Mouse (Mus musculus) testis, adult 2 months (tissue): ENCODE measurements around the gene Cep95.

Experiments
- CTCF ChIP-seq: fragments of 200-500 bp; IDR thresholded peaks from 2 replicates; pipeline ENCODE4 v1.5.1; 2012; ENCODE audit warnings: low read depth, mild to moderate bottlenecking, inconsistent platforms, low read length, moderate library complexity; ENCODE audit not compliant: control insufficient read depth, insufficient read depth, insufficient replicate concordance
- POLR2A ChIP-seq: fragments of 200-500 bp; IDR thresholded peaks from 2 replicates; pipeline ENCODE4 v1.6.1; 2012; ENCODE audit warnings: low read depth, mild to moderate bottlenecking, inconsistent platforms, low read length, moderate library complexity; ENCODE audit not compliant: control insufficient read depth

DNA sequence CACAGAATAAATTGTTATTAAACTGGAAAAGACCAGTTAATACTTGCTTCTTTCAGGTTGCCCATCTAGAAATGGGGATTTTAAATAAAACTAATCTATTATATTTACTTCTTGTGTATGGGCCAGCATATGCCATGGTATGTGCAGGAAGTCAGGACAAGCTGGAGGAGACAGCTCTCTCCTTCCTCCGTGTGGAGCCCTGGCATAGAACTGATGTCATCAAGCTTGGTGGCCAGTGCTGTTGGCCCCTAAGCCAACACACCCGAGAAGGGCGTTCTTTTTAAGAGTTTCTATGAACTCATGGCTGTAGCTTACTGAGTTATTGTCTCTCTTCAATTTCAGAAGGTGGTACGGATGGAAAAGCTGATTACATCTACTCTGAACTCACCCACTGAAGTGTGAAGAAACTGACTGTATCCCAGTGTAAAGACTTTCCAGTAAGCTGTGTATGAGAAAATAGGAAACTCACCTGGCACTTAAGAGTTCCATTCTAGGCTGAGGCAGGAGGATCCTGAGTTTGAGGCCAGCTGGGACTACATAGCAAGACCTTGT, 22.4 kb upstream of the Cep95 start:
- TF ChIP-seq CTCF (no peak), POLR2A (no peak)
